Mouse (Mus musculus): Measurements from ENCODE around the gene Il13. TPM values are rescaled to one million over a fixed set of nuclear protein-coding genes. Genes with fewer than 3 reads are reported as not detected.

Il13 gene
- polyA plus RNA-seq, 1 experiment from 2014 or later: not detected

- no peaks in the 10 kb centered on the region for H3K27me3 ChIP-seq (ENCODE audit: insufficient read depth, low read length)
- WGBS: 75% methylated on average over 9 of the region's 9 CpGs
- H3K27ac ChIP-seq (ENCODE audit: low read length): no peak overlapping the region
- no peak overlapping the region for H3K4me3 ChIP-seq (ENCODE audit: low read length)
- H3K4me2 ChIP-seq (replicated peaks; ENCODE audit: low read depth, low read length): no peak overlapping the region
- H3K9me3 ChIP-seq (ENCODE audit: low read length): no peaks in the 10 kb centered on the region
- peaks cover 27% of the 10 kb centered on the region for H3K36me3 ChIP-seq (ENCODE audit: insufficient read depth, low read length)
- H3K4me1 ChIP-seq (ENCODE audit: insufficient read depth, low read length): no peaks in the 10 kb centered on the region
- H3K9ac ChIP-seq (replicated peaks; ENCODE audit: low read length): no peak overlapping the region
- ATAC-seq (ENCODE audit: low FRiP score, low TSS enrichment): no peak
Measured at GRCm38 (mm10) chr11:53656558-53657202, 22.2 kb upstream of the Il13 start.

GRCm38 (mm10) chr11:53655043-53655442 is 20.5 kb upstream of the Il13 start:
- no peak overlapping the region for H3K27ac ChIP-seq (ENCODE audit: low read length)
- H3K27me3 ChIP-seq (ENCODE audit: insufficient read depth, low read length): no peaks in the 10 kb centered on the region
- 85% methylated on average over 5 of the region's 5 CpGs for WGBS
- no peak overlapping the region for H3K4me2 ChIP-seq (replicated peaks; ENCODE audit: low read depth, low read length)
- H3K4me3 ChIP-seq (ENCODE audit: low read length): no peak overlapping the region
- no peak overlapping the region for H3K9ac ChIP-seq (replicated peaks; ENCODE audit: low read length)
- H3K4me1 ChIP-seq (ENCODE audit: insufficient read depth, low read length): no peaks in the 10 kb centered on the region
- no peak for ATAC-seq (ENCODE audit: low FRiP score, low TSS enrichment)
- H3K36me3 ChIP-seq (ENCODE audit: insufficient read depth, low read length): peaks cover 40% of the 10 kb centered on the region
- H3K9me3 ChIP-seq (ENCODE audit: low read length): no peaks in the 10 kb centered on the region

- no peak overlapping the region for H3K4me2 ChIP-seq (replicated peaks; ENCODE audit: low read depth, low read length)
- H3K4me3 ChIP-seq (ENCODE audit: low read length): no peak overlapping the region
- WGBS: 84% methylated on average over 2 of the region's 2 CpGs
- H3K9ac ChIP-seq (replicated peaks; ENCODE audit: low read length): no peak overlapping the region
- H3K27ac ChIP-seq (ENCODE audit: low read length): no peak overlapping the region
- peaks cover 44% of the 10 kb centered on the region for H3K36me3 ChIP-seq (ENCODE audit: insufficient read depth, low read length)
- no peaks in the 10 kb centered on the region for H3K9me3 ChIP-seq (ENCODE audit: low read length)
- no peaks in the 10 kb centered on the region for H3K4me1 ChIP-seq (ENCODE audit: insufficient read depth, low read length)
- H3K27me3 ChIP-seq (ENCODE audit: insufficient read depth, low read length): no peaks in the 10 kb centered on the region
- no peak for ATAC-seq (ENCODE audit: low FRiP score, low TSS enrichment)
Measured at GRCm38 (mm10) chr11:53652427-53652826, 17.9 kb upstream of the Il13 start.

- WGBS: 87% methylated on average over 4 of the region's 4 CpGs
- no peaks in the 10 kb centered on the region for H3K27me3 ChIP-seq (ENCODE audit: insufficient read depth, low read length)
- H3K9ac ChIP-seq (replicated peaks; ENCODE audit: low read length): no peak overlapping the region
Measured at GRCm38 (mm10) chr11:53651441-53651840, 16.9 kb upstream of the Il13 start.

GRCm38 (mm10) chr11:53644017-53644416 is 9.5 kb upstream of the Il13 start:
- Histone ChIP-seq H3K36me3 (ENCODE audit: insufficient read depth, low read length) (no peaks in the 10 kb centered on the region), H3K9me3 (ENCODE audit: low read length) (no peaks in the 10 kb centered on the region), H3K9ac (replicated peaks; ENCODE audit: low read length) (no peak overlapping the region), H3K4me3 (ENCODE audit: low read length) (no peak overlapping the region), H3K4me2 (replicated peaks; ENCODE audit: low read depth, low read length) (no peak overlapping the region), H3K27ac (ENCODE audit: low read length) (no peak overlapping the region), H3K27me3 (ENCODE audit: insufficient read depth, low read length) (no peaks in the 10 kb centered on the region), H3K4me1 (ENCODE audit: insufficient read depth, low read length) (no peaks in the 10 kb centered on the region)
- 51% methylated on average over 5 of the region's 5 CpGs for WGBS
- no peak for ATAC-seq (ENCODE audit: low FRiP score, low TSS enrichment)

More at GRCm38 (mm10) chr11:53651441-53651840, 16.9 kb upstream of the Il13 start:
- no peaks in the 10 kb centered on the region for H3K9me3 ChIP-seq (ENCODE audit: low read length)
- H3K36me3 ChIP-seq (ENCODE audit: insufficient read depth, low read length): peaks cover 44% of the 10 kb centered on the region
- no peak for ATAC-seq (ENCODE audit: low FRiP score, low TSS enrichment)
- H3K4me1 ChIP-seq (ENCODE audit: insufficient read depth, low read length): no peaks in the 10 kb centered on the region
- no peak overlapping the region for H3K4me2 ChIP-seq (replicated peaks; ENCODE audit: low read depth, low read length)
- no peak overlapping the region for H3K27ac ChIP-seq (ENCODE audit: low read length)
- no peak overlapping the region for H3K4me3 ChIP-seq (ENCODE audit: low read length)

GRCm38 (mm10) chr11:53642744-53643279 is 8.3 kb upstream of the Il13 start:
- ATAC-seq (ENCODE audit: low FRiP score, low TSS enrichment): no peak

GRCm38 (mm10) chr11:53637803-53638260 is 3.3 kb upstream of the Il13 start:
- 85% methylated on average over 10 of the region's 10 CpGs for WGBS
- H3K4me2 ChIP-seq (replicated peaks; ENCODE audit: low read depth, low read length): no peak overlapping the region
- H3K4me3 ChIP-seq (ENCODE audit: low read length): no peak overlapping the region
- H3K4me1 ChIP-seq (ENCODE audit: insufficient read depth, low read length): peaks cover 15% of the 10 kb centered on the region
- H3K27me3 ChIP-seq (ENCODE audit: insufficient read depth, low read length): peaks cover 4% of the 10 kb centered on the region; the same call in 1 of the 2 replicates
- no peak overlapping the region for H3K9ac ChIP-seq (replicated peaks; ENCODE audit: low read length)
- H3K9me3 ChIP-seq (ENCODE audit: low read length): no peaks in the 10 kb centered on the region
- no peak overlapping the region for H3K27ac ChIP-seq (ENCODE audit: low read length)
- H3K36me3 ChIP-seq (ENCODE audit: insufficient read depth, low read length): no peaks in the 10 kb centered on the region
- ATAC-seq (ENCODE audit: low FRiP score, low TSS enrichment): no peak

More at GRCm38 (mm10) chr11:53642744-53643279, 8.3 kb upstream of the Il13 start:
- Histone ChIP-seq H3K36me3 (ENCODE audit: insufficient read depth, low read length) (no peaks in the 10 kb centered on the region), H3K4me3 (ENCODE audit: low read length) (no peak overlapping the region), H3K27ac (ENCODE audit: low read length) (no peak overlapping the region), H3K9ac (replicated peaks; ENCODE audit: low read length) (no peak overlapping the region), H3K9me3 (ENCODE audit: low read length) (no peaks in the 10 kb centered on the region), H3K4me1 (ENCODE audit: insufficient read depth, low read length) (no peaks in the 10 kb centered on the region), H3K27me3 (ENCODE audit: insufficient read depth, low read length) (no peaks in the 10 kb centered on the region), H3K4me2 (replicated peaks; ENCODE audit: low read depth, low read length) (no peak overlapping the region)
- 74% methylated on average over 12 of the region's 12 CpGs for WGBS

- Histone ChIP-seq H3K4me1 (ENCODE audit: insufficient read depth, low read length) (peaks cover 15% of the 10 kb centered on the region), H3K27me3 (ENCODE audit: insufficient read depth, low read length) (peaks cover 4% of the 10 kb centered on the region; the same call in 1 of the 2 replicates), H3K27ac (ENCODE audit: low read length) (no peak overlapping the region), H3K36me3 (ENCODE audit: insufficient read depth, low read length) (no peaks in the 10 kb centered on the region), H3K9ac (replicated peaks; ENCODE audit: low read length) (no peak overlapping the region), H3K9me3 (ENCODE audit: low read length) (no peaks in the 10 kb centered on the region), H3K4me3 (ENCODE audit: low read length) (peak overlapping the region; percentile 13; the same call in 1 of the 2 replicates), H3K4me2 (replicated peaks; ENCODE audit: low read depth, low read length) (peak overlapping the region; percentile 31; the same call in 1 of the 2 replicates)
- ATAC-seq (ENCODE audit: low FRiP score, low TSS enrichment): no peak
- WGBS: 14% methylated on average over 21 of the region's 21 CpGs
Measured at GRCm38 (mm10) chr11:53637046-53637802, 2.7 kb upstream of the Il13 start.

GRCm38 (mm10) chr11:53636183-53636646 is 1.7 kb upstream of the Il13 start:
- Histone ChIP-seq H3K9me3 (ENCODE audit: low read length) (no peaks in the 10 kb centered on the region), H3K36me3 (ENCODE audit: insufficient read depth, low read length) (no peaks in the 10 kb centered on the region), H3K27ac (ENCODE audit: low read length) (no peak overlapping the region), H3K4me3 (ENCODE audit: low read length) (peak overlapping the region; percentile 43), H3K4me2 (replicated peaks; ENCODE audit: low read depth, low read length) (peak overlapping the region; percentile 74), H3K4me1 (ENCODE audit: insufficient read depth, low read length) (peaks cover 15% of the 10 kb centered on the region), H3K9ac (replicated peaks; ENCODE audit: low read length) (peak overlapping the region; percentile 52), H3K27me3 (ENCODE audit: insufficient read depth, low read length) (peaks cover 4% of the 10 kb centered on the region; the same call in 1 of the 2 replicates)
- peak; percentile 57; the same call in 1 of the 2 replicates for ATAC-seq (ENCODE audit: low FRiP score, low TSS enrichment)
- 1% methylated on average over 37 of the region's 40 CpGs for WGBS

All from kidney, embryonic 16.5 days (tissue).